Mouse (Mus musculus): ENCODE data around the gene Lin7a. TPM values are rescaled to one million over a fixed set of nuclear protein-coding genes. Genes with fewer than 3 reads are reported as not detected.
"Not testable (repeated sequence)": the region's sequence is repeated elsewhere in the genome, so short reads cannot be mapped to it uniquely, and the experiment has no call there.

Gene Lin7a
- polyA plus RNA-seq, 1 experiment: not detected

GRCm38 (mm10) chr10:107240446-107240845 lies 31.0 kb upstream of the Lin7a start:
- Histone ChIP-seq H3K36me3 (ENCODE audit: control insufficient read depth) (no peaks in the 10 kb centered on the region), H3K27me3 (ENCODE audit: control insufficient read depth) (no peaks in the 10 kb centered on the region), H3K4me3 (replicated peaks) (no peak overlapping the region), H3K4me1 (ENCODE audit: control insufficient read depth) (no peaks in the 10 kb centered on the region), H3K9me3 (ENCODE audit: control insufficient read depth, low read length) (no peaks in the 10 kb centered on the region)
- TF ChIP-seq GATA1 (IDR thresholded peaks at IDR 0.05; ENCODE audit: low read length): no peak
- TF ChIP-seq TAL1 (IDR thresholded peaks at IDR 0.05; ENCODE audit: low read length): no peak

- Histone ChIP-seq H3K27me3 (ENCODE audit: control insufficient read depth) (no peaks in the 10 kb centered on the region), H3K36me3 (ENCODE audit: control insufficient read depth) (no peaks in the 10 kb centered on the region), H3K9me3 (ENCODE audit: control insufficient read depth, low read length) (no peaks in the 10 kb centered on the region), H3K4me1 (ENCODE audit: control insufficient read depth) (no peaks in the 10 kb centered on the region), H3K4me3 (replicated peaks) (no peak overlapping the region)
- no peak for TF ChIP-seq GATA1 (IDR thresholded peaks at IDR 0.05; ENCODE audit: low read length)
- TF ChIP-seq TAL1 (IDR thresholded peaks at IDR 0.05; ENCODE audit: low read length): no peak
Measured at GRCm38 (mm10) chr10:107240986-107241385, 30.5 kb upstream of the Lin7a start.

GRCm38 (mm10) chr10:107241406-107241805 lies 30.1 kb upstream of the Lin7a start:
- no peak overlapping the region for H3K4me3 ChIP-seq (replicated peaks)
- TF ChIP-seq TAL1 (IDR thresholded peaks at IDR 0.05; ENCODE audit: low read length) (no peak), GATA1 (IDR thresholded peaks at IDR 0.05; ENCODE audit: low read length) (no peak)
- H3K4me1 ChIP-seq (ENCODE audit: control insufficient read depth): no peaks in the 10 kb centered on the region
- no peaks in the 10 kb centered on the region for H3K9me3 ChIP-seq (ENCODE audit: control insufficient read depth, low read length)
- no peaks in the 10 kb centered on the region for H3K36me3 ChIP-seq (ENCODE audit: control insufficient read depth)
- no peaks in the 10 kb centered on the region for H3K27me3 ChIP-seq (ENCODE audit: control insufficient read depth)

- not testable (repeated sequence) for H3K9me3 ChIP-seq (ENCODE audit: control insufficient read depth, low read length); H3K27me3 ChIP-seq (ENCODE audit: control insufficient read depth); H3K36me3 ChIP-seq (ENCODE audit: control insufficient read depth); H3K4me3 ChIP-seq (replicated peaks); H3K4me1 ChIP-seq (ENCODE audit: control insufficient read depth)
Measured at GRCm38 (mm10) chr10:107241999-107242398, 29.5 kb upstream of the Lin7a start.

GRCm38 (mm10) chr10:107242696-107243400 lies 28.6 kb upstream of the Lin7a start:
- H3K4me1 ChIP-seq (ENCODE audit: control insufficient read depth): no peaks in the 10 kb centered on the region
- no peaks in the 10 kb centered on the region for H3K27me3 ChIP-seq (ENCODE audit: control insufficient read depth)
- no peak overlapping the region for H3K4me3 ChIP-seq (replicated peaks)
- H3K36me3 ChIP-seq (ENCODE audit: control insufficient read depth): no peaks in the 10 kb centered on the region
- TF ChIP-seq GATA1 (IDR thresholded peaks at IDR 0.05; ENCODE audit: low read length) (no peak), TAL1 (IDR thresholded peaks at IDR 0.05; ENCODE audit: low read length) (no peak)
- no peaks in the 10 kb centered on the region for H3K9me3 ChIP-seq (ENCODE audit: control insufficient read depth, low read length)

- no peak for TF ChIP-seq GATA1 (IDR thresholded peaks at IDR 0.05; ENCODE audit: low read length)
- no peak for TF ChIP-seq TAL1 (IDR thresholded peaks at IDR 0.05; ENCODE audit: low read length)
Measured at GRCm38 (mm10) chr10:107244211-107244610, 27.3 kb upstream of the Lin7a start.

GRCm38 (mm10) chr10:107244691-107245530 lies 26.6 kb upstream of the Lin7a start:
- H3K4me1 ChIP-seq (ENCODE audit: control insufficient read depth): no peaks in the 10 kb centered on the region
- TF ChIP-seq TAL1 (IDR thresholded peaks at IDR 0.05; ENCODE audit: low read length): no peak
- TF ChIP-seq GATA1 (IDR thresholded peaks at IDR 0.05; ENCODE audit: low read length): no peak
- no peaks in the 10 kb centered on the region for H3K36me3 ChIP-seq (ENCODE audit: control insufficient read depth)
- H3K4me3 ChIP-seq (replicated peaks): no peak overlapping the region
- no peaks in the 10 kb centered on the region for H3K9me3 ChIP-seq (ENCODE audit: control insufficient read depth, low read length)
- H3K27me3 ChIP-seq (ENCODE audit: control insufficient read depth): no peaks in the 10 kb centered on the region

More at GRCm38 (mm10) chr10:107244211-107244610, 27.3 kb upstream of the Lin7a start:
- no peaks in the 10 kb centered on the region for H3K9me3 ChIP-seq (ENCODE audit: control insufficient read depth, low read length)
- no peaks in the 10 kb centered on the region for H3K4me1 ChIP-seq (ENCODE audit: control insufficient read depth)
- no peak overlapping the region for H3K4me3 ChIP-seq (replicated peaks)
- no peaks in the 10 kb centered on the region for H3K27me3 ChIP-seq (ENCODE audit: control insufficient read depth)
- H3K36me3 ChIP-seq (ENCODE audit: control insufficient read depth): no peaks in the 10 kb centered on the region

GRCm38 (mm10) chr10:107245531-107245840 lies 26.0 kb upstream of the Lin7a start:
- Histone ChIP-seq H3K9me3 (ENCODE audit: control insufficient read depth, low read length) (no peaks in the 10 kb centered on the region), H3K27me3 (ENCODE audit: control insufficient read depth) (no peaks in the 10 kb centered on the region), H3K4me1 (ENCODE audit: control insufficient read depth) (no peaks in the 10 kb centered on the region), H3K36me3 (ENCODE audit: control insufficient read depth) (no peaks in the 10 kb centered on the region), H3K4me3 (replicated peaks) (no peak overlapping the region)
- no peak for TF ChIP-seq TAL1 (IDR thresholded peaks at IDR 0.05; ENCODE audit: low read length)
- no peak for TF ChIP-seq GATA1 (IDR thresholded peaks at IDR 0.05; ENCODE audit: low read length)

- TF ChIP-seq GATA1 (IDR thresholded peaks at IDR 0.05; ENCODE audit: low read length) (no peak), TAL1 (IDR thresholded peaks at IDR 0.05; ENCODE audit: low read length) (no peak)
- H3K4me3 ChIP-seq (replicated peaks): no peak overlapping the region
- H3K27me3 ChIP-seq (ENCODE audit: control insufficient read depth): no peaks in the 10 kb centered on the region
- H3K36me3 ChIP-seq (ENCODE audit: control insufficient read depth): no peaks in the 10 kb centered on the region
- no peaks in the 10 kb centered on the region for H3K4me1 ChIP-seq (ENCODE audit: control insufficient read depth)
- H3K9me3 ChIP-seq (ENCODE audit: control insufficient read depth, low read length): no peaks in the 10 kb centered on the region
Measured at GRCm38 (mm10) chr10:107245961-107246460, 25.5 kb upstream of the Lin7a start.

Data from erythroblast, embryonic 14.5 days (primary cell).